Mouse (Mus musculus) mouse trophoblast stem cell (cell line): Measurements from ENCODE around the gene Psma1.

Source experiments
- in situ Hi-C, 2 experiments: fragments of 300-500 bp; cut with MseI, MboI; formaldehyde crosslinking; loops; 2 replicates in 1 of 2; 3 replicates in 1 of 2; pipeline ENCODE4 v1.15.1; 2025

The Psma1 gene

DNA sequence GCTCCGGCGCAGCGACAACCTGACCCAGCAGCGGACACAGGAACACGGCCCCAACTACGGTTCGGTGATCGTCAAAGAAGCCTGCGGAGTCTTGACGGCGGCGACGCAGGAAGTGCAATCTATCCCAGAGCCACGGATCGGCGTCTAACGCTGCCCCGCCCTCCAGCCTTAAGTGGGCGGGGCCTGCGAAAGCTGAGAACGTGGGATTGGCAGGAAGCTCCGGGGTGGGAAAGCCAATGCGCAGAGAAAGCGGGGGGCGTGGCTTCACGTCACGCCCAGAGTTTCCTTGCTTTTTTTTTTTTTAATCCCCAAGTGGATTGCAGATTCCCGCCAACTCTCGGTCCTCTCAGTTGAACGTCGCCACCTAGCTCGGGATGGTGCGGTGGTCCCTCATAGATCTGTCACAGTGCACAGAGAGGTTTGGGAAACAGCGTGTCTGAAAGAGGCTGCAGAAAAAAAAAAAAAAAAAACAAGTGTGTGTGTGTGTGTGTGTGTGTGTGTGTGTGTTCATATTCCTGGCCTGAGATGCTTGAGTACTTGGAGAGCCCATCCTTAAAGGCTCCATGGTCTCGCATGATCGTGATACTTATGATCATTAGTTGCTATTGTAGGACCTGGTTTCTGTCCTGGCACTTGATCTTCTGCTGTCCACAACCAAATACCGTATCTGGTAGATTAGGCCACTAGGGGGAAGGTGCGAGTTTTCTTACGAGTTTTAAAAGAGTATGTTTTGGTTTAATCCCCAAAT, at the start of gene Psma1:
Gene Psma1, minus strand, starts transcription at position 114 of the 748 bp plus-strand sequence.
- in situ Hi-C loops = no loop called here

DNA sequence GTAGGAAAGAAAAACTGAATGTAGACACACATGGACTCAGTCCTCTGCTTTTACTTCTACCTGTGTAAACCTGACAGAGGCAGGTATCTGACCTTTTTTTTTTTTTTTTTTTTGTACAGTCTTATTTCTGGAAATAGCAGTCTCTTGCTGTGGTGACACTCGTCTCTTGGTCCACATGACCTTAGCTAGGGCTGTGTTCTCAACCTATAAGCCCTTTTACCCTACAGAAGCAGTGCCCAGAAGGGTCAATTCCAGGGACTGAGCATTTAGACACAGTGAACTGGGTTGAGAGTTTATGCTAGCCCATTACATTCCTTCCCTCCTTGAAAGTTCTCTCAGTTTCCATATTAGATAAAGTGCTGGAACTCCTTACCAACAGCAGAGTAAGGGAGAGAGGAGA, 47.6 kb upstream of the Psma1 start:
- in situ Hi-C loops = no loop called here

DNA sequence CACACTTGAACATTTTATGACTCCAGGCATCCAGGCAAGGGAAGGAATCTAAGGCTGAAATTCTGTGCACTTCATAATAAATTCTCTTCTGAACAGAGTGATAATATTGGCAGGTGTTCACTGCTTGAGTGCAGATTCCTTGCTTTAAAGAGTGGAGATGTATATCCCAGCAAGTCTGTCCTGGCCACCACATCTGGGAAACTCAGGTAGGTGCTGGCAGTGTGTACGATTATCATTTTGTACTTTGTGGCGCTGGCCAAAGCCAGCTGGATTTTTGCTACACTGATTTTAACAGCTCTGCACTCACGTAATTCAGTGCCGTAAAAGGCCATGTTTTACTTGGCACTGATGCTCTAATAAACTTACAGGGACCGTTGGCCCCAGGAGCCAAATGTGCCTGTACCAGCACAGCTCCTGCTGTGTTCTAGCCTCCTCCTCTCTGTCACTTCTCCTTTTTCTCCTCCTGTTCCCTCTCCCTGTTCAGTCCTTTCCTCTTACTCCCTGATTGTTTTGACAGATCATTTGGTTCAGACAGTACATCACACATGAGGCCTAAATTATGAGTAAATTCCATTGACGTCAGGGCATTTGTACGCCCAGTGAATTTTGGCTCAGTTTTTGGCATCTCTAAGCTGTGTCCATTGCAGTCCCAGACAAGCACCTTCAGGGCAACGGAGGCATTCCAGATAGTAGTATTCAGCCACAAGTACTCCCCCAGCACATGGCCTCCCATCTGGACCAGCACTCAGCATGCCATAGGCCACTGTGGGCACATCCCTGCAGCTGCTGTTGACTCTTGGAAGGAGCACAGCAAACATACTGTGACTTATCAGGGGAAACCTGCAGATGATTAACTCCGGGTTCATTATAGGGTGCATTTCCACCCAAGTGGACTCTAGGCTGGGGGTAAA, 46.9 kb upstream of the Psma1 start:
- in situ Hi-C loops = no loop called here

DNA sequence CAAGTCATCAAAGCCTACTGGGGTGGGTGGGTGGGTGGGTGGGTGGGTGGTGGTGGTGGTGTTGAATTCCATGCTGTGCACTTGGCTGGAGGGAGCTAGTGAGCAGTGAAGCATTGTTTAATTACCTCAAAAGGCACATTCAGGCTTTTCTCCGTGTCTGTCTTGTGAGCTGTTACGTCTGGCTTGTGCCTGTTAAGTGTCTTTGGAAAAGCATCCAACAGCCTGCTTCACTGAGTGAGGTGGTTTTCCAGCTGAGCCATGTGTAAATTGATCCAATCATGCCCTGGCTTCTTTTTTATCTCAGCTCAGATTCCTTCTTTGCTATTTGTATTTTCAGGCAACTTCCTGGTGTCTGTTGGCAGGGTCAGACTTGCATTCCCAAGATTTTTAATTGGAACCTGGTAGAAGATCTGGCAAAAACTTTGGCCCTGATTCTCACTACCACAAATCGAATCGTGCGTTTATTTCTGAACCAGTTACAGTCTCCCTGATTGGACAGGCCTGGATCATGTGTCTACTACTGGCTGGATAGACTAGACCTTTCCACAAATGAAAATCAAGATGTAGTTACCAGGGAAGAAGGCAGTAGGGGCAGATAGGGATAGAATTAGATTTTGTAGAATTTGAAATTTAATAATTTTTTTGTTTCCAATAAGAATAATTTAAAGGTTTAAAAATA, 45.9 kb upstream of the Psma1 start:
- in situ Hi-C loops = no loop called here

DNA sequence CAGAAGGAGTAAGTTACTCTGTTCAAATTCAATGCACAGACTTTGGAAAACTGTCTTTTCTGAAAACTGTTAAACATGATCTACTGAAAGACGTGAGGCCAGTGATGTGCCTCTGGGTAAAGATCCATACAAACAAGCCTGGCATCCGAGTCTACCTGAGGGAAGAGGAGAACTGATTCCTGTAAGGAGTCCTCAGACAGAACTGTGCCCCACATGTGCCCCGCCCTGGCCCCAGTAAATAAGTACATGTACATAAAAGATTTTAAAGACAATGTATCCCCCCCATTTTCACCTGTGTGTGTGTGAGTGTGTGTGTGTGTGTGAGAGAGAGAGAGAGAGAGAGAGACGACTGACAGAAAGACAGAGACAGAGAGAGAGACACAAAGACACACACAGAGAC, 42.0 kb upstream of the Psma1 start:
- in situ Hi-C loops = no loop called here

DNA sequence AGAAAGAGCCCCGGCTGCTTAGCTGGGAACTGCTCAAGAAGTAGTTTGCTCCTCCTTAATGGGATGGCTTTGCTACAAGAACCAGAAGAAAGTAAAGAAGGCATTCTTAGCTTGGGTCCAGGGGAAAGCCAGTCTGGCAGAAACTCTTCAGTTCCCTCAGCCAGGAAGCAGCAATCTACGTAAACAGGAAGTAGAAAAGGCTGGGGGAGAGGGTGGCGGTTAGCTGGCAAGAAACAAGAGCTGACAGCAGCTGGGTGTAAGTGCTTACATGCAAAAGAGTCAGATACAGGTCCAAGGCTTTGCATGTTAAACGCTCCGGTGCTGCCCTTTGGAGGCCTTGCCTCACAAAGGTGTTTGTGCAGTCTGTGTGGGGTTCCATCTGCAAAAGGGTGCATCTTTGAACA, 41.5 kb upstream of the Psma1 start:
- in situ Hi-C loops = no loop called here

DNA sequence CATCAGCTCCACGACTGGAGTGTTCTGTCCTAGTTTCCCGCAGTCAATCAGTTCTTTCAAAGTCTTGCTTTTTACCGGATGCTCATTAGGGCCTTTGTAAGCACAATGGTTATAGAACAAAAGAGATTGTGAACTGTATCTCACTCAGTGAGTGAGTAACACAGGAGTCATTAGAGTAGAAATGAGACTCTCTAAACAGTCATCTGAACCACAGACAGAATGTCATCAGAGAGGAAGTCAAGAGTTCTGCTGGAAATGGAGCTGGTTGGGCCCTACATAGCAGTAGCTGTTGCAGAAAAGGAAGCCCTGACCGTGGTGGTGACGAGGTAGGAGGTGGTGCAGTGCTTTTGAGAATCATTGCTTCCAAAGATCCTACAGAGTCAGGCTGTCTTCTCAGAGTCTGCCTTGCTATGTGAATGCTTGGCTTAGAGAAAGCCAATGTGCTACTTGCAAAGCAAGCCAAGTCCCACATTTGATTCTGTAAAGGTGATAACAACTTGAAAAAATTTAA, 40.5 kb upstream of the Psma1 start:
- in situ Hi-C loops = no loop called here

DNA sequence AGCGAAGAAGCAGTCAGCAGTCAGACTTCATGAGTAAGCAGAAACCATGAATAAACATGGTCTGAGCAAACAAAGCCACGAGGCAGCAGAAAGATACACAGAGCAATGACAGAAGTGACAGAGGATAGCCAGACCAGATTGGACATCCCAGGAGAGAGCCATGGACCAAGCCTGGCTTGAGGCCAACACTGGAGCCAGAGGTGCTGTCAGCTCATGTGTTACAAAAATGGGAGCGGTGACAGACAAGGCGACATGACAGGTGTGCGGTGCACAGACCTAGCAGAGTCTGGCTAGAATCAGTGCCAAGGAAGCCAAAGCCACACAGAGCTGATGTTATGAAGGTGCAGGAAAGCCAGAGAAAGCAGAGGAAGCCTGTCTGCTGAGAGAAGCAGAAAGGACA, 35.3 kb upstream of the Psma1 start:
- in situ Hi-C loops = no loop called here

DNA sequence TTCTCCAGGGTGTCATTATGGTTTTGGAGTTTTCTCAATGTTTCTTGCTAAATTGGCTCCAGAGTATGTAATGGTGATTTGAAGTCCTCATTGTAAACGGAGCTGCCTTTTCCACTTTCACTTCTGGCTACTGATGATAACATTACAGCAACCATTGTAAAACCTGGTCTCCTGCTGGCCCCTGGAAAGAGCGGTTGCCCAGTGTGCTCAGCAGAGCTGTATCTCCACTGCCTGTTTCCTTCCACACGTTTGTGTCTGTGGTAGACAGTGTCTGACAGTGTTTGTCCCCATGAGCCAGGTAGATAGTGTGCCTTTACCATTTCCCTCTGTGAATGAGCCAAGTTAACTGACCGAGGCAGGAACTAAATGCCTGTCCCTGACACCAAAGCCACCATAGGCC, 33.1 kb upstream of the Psma1 start:
- in situ Hi-C loops = no loop called here

DNA sequence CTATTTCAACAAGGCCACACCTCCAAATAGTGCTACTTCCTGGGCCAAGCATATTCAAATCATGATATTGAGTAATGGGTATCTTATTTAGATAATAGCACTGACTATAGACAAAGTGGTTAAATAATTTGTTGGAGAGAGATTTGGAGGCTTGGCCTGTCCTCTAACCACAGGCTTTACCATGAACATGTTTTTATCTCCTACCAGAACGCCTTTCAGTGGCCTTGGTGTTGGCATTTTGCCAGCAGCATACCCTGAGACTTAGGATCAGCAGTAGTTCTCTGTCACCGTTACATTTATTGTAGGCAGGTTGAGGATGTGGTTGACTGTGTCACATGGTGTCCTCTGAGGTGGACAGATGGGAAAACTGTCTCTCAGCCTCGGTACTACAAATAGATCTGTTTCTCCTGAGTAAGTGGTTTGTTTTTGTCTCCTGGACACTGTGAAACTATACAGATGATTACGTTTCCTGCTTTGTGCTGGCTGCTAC, 25.4 kb upstream of the Psma1 start:
- in situ Hi-C loops = no loop called here

DNA sequence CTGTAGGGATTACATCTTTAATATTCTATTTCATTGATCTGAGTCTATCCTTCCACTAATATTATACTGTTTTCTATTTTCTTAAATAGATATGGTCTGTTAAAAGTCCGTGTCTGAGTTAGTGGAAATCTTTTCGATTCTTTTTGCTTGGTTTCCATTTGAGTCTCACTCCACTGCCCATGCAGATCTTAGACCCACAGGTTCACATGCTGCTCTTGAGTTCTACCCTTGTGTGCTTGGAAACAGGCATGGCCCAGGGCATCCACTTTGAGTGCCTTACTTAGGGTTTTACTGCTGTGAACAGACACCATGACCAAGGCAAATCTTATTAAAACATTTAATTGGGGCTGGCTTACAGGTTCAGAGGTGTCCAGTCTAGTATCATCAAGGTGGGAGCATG, 24.9 kb upstream of the Psma1 start:
- in situ Hi-C loops = no loop called here

DNA sequence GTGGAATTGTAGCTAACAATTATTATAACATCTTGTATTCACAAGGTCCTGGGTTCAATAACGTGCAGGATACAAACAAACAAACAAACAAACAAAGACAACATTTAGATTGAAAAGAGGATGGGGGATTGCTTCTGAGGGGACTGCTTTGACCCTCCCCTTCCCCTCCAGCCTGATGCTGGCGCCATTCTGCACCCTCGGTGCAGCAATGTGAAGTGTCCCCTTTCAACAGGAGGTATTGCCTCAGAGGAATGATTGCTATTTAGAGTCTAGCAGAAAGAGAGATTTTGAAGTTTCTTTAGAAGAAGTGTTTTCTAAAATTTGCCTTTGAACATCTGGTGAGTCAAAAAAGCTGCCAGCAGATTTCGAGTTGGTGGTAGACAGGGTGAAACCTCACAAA, 23.3 kb upstream of the Psma1 start:
- in situ Hi-C loops = no loop called here

DNA sequence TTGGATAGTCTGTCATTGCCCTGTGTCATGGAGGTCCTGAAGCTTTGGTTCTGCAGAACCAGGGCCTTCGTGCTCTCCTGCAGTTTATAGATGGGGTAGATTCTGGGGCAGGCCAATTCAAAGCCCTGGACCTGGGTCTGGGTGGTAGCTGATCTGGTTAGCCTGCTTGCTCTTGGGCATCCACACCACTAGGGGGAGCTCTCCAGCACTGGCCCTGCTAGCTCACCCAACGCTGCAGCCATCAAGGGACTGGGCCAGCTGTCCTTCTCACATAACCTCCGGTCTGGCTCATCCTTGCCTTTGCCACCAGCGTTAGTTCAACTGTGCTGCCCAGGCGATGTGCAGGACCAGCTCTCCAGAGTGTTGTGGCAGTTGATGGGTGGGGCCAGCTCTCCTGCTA, 18.8 kb upstream of the Psma1 start:
- in situ Hi-C loops = no loop called here

DNA sequence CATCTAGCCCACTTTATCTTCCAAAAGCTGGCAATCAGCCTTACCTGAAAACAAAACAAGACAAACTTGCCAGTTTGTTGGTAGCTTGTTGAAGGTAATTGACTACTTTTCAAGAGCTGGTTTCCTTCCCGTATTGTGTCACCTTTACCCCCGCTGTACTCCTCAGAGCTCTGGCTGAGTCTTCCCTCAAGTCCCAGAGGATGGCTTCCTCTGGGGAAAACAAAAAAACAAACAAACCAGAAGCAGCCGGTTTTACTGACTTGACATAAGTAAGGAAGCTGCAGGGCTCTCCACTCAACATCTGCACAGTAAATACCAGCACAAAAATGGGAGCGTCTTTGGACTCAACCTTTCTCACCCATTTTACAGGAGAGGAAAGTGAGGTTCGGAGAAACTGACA, 18.0 kb upstream of the Psma1 start:
- in situ Hi-C loops = no loop called here

DNA sequence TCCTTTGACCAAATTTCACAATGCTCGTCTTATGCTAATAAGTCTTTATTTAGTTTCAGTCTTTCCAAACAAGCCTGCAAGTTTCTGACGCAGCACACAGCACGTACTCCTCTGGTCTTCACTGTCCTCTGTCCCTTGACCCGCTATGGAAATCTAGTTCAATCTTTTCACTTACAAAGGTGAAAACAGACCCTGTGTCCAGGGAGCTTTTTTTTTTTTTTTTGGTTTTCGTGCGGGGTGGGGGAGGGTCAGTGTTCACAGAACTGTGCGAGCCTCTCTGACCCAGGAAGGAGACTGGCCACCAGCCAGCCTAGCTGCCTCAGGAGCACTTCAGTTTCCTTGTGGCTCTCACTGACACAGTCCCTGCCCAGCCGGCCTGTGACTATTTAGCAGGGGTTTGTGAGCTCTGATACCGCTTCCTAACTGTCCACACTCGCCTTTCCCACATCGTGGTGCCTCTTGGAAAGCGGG, 16.6 kb upstream of the Psma1 start:
- in situ Hi-C loops = no loop called here

DNA sequence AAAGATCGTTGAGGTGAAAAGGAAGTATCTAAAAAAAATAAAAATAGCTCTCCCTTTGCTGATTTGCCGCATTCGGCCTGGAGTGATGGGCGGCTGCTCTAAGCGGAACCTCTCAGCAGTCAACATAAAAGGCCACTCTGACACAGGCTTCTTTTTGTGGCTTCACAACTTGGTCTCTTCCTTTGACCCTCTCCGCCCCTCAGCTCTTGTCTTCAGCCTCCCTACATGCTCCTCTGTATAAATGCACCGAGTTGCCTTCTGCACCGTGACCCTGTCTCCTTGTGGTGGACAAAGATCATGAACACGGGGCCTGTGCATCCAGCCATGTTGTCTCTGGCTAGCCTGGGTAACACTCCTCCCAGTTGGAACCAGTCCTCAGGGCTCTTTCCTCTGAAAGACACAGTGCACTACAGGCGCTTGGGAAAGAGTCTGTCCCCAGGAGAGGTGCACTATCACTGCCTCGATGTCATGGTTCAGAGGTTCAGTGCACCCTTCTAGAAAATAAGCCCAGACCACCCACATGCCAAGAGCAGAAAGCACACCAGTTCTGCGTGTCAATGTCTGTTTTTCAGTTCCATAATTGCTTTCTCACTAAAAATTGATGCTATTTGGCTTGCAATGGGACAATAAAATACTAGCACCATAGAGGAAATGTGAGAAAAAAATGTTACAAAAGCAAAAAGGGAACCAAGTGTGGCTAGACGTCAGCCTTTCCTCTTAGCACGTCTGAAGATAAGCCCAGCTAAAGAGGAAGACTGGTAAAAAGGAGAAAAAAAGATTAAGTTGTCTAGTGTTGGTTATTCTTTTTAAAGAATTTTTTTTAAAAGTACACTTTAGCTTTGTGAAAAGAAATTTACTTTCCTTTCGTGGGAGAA, 15.8 kb upstream of the Psma1 start:
- in situ Hi-C loops = no loop called here

DNA sequence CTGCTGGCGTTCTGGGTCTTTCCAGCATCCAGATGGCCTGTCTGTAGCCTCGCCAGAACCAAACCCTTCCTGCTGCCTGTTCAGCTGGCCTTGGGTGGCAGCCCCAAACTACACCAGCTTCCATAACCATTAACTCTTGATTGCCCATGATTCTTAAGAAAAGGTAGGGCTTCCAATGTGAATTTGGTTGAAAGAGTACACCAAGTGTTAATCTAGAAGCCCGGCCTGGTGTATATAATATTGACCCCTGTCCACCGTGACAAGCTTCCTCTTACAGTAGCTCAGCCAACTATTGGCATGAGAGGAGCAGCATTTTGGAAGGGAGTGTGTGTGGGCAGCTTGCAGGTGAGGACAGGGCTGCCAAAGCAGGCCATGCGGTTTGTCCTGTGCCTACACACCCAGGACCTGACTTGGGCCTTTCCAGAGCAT, 14.2 kb upstream of the Psma1 start:
- in situ Hi-C loops = no loop called here

DNA sequence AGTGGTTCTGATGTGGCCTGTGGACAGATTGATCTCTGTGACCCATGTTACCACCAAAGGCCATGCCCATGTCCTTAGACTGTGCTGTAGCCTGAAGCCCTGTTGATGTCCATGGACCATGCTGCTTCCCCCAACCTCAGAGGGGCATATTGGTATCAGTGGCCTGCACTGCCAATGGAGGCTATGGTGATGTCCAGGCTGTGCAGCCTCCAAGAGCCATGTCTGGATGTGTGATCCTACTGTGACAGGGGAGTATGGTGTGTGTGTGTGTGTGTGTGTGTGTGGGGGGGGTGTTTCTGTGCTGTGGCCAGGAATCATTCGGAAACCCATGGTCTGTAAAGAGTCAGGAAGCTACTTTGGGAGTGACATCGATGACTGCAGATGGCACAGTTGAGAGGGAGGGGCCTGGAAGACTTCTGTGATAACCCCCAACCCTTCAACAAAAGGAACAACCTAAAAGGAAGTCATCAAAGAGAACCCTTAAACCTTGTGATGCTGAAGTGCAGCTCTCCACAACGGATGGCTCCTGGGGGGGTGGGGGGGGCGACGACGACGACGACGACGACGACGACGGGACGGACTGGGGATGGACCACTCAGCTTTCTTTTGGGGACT, 8.5 kb upstream of the Psma1 start:
- in situ Hi-C loops = no loop called here

DNA sequence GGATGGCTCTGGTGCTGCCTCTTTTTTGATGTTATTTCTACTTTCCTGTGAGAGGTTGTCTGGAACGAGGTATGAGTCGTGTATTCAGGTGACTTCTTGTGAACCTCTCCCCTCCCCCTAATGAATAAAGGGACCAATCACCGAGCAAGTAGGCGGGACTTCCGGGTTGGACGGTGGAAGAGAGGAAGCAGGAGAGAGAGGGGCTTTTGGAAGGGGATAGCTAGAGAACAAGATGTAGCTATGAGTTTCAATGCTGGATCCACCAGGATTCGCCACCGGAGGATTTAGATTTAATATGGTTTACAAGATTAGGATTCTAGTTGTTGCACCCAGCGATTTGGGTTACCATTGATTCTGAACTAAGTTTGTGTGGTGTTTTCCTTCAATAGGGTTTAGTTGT, 7.1 kb upstream of the Psma1 start:
- in situ Hi-C loops = no loop called here

DNA sequence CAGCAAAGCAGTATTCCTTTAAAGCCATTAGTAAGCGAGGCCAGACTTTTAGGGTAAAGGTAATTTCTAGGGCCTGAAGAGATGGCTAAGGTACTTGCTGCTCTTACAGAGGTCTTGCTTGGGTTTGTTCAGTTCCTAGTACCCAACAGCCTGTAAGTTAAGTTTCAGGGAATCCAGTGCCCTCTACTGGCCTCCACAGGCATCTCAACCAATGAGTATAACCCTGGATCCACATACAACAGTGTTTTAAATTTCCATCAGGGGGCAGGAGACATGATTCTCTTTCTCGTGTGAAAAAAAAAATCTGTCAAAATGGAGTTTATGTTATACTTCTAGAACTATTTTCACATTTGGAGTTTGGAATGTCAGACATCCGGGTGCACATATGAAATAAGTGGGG, 5.8 kb upstream of the Psma1 start:
- in situ Hi-C loops = no loop called here
